Mouse (Mus musculus) T-helper 1 cell (primary cell): ENCODE measurements around the gene Golim4.
"Not testable (repeated sequence)": the region's sequence is repeated elsewhere in the genome, so short reads cannot be mapped to it uniquely, and the experiment has no call there.

Source experiments
- in situ Hi-C: fragments of 300-600 bp; cut with MboI, MseI; formaldehyde crosslinking; loops from one replicate; pipeline ENCODE4 v1.15.1; 2025; ENCODE audit warnings: high pct_unique_total_duplicates

Gene Golim4

DNA sequence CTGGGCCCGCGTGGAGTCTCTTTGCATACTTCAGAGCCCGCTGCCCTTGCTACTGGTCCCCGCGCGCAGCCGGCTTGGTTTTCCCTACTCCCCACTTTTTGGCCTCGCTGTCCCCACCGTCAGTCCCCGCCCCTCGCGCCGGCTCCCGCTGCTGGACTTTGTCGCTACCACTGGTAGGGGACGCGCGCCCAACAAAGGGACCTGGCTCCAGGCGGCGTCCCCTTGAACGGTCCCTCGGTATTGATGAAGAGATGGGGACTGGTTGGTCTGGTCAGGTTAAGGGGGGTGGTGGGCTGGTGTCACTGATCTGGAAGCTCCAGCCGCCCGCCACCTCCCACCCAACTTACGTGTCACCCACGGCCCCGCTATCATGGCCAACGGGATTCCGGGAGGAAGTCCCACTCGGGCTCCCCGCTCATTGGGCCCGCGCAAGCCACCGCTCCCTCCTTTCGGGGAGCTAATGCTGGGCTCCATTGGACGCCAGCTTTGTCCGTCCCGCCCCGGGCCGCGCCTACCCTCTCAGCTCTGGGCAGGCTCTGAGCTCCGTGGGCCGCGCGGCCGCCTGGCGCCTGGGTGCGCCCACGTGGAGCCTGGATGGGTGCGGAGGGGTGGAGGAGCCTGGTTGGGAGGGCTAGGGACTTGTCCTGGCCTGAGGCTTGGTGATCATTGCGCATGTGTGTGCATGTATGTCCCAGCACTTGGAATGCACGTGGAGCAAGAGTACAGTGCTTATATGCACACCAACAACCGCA, at the start of gene Golim4:
Gene Golim4 (minus strand): TSS at position 399 of the 752 bp plus-strand sequence.
- in situ Hi-C loops = no loop called here

DNA sequence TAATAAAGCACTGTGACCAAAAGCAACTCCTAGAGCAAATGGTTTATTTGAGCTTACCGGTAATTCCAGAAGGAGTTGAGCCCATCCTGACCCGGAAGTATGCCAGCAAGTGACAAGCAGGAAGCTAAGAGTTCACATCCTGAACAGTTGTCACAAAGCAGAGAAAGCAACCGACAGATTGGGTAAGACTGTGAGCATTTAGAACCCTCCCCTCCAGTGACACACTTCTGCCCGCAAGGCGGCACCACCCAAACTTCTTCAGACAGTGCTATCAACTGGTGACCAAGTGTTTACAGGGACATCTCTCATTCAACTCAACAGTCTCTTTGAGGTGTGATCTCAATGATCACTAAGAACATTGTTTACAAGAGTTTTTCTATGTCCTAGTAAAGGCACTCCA, 48.9 kb upstream of the Golim4 start:
- in situ Hi-C loops = loop anchor here (5.0 kb wide), 1 partner anchor 103 kb away; no protein-coding TSS in a partner anchor

DNA sequence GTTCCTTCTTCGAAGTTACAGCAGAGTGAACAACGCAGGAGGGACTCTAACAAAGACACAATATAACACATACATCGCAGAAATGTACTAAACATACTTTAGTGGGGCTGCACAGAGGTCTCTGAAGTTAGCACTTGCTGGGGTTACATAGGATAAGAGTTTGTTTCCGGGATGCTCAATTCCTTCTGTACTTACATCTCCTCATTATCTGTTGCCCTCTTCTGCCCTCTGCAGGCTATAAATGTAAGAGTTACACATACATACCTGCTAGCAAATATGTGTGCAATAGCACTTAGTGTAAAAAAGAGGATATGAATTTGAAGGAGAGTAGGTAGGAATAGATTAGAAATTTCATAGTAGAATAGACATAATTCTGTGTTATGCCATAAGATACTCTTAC, 44.4 kb upstream of the Golim4 start:
- in situ Hi-C loops = no loop called here

DNA sequence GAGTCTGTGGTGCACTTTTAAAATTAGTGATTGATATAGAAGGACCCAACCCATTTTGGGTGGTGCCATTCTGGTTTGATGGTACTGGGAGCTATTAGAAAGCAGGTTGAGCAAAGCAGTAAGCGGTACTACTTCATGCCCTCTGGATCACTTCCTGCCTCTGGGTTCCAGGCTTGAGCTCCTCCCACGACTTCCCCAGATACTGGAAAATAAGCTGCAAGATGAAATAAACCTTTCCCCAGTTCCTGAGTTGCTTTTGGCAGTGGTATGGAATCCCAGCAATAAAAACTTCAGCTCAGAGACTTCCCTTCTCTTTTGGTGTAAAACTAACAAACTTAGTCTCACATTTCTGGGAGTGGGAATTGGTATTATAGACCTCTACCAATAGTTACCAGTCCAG, 43.7 kb upstream of the Golim4 start:
- in situ Hi-C loops = no loop called here

DNA sequence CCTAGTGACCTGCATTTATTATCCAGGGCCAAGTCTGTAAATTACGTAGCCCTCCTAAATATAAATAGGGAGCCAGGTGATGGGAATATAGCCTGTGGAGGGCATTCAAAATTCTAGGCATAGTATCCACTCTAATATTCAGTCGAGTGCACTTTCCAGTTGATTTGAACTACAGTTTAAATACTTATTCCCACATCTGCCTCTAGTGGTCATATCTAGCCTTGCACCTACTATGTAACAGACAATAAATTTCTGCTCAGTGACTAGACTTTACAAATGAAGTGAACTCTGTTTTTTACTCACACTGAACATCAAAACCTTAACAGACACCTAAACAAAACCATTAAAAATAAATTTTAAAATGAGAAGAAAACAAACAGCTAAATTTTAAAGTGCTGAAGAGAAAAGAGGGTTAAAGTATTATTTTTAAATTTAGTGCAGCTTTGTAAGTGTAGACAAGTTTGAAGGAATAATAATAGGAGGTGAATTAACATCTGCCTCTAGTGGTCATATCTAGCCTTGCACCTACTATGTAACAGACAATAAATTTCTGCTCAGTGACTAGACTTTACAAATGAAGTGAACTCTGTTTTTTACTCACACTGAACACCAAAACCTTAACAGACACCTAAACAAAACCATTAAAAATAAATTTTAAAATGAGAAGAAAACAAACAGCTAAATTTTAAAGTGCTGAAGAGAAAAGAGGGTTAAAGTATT, 24.4 kb upstream of the Golim4 start:
- in situ Hi-C loops = not testable (repeated sequence)

DNA sequence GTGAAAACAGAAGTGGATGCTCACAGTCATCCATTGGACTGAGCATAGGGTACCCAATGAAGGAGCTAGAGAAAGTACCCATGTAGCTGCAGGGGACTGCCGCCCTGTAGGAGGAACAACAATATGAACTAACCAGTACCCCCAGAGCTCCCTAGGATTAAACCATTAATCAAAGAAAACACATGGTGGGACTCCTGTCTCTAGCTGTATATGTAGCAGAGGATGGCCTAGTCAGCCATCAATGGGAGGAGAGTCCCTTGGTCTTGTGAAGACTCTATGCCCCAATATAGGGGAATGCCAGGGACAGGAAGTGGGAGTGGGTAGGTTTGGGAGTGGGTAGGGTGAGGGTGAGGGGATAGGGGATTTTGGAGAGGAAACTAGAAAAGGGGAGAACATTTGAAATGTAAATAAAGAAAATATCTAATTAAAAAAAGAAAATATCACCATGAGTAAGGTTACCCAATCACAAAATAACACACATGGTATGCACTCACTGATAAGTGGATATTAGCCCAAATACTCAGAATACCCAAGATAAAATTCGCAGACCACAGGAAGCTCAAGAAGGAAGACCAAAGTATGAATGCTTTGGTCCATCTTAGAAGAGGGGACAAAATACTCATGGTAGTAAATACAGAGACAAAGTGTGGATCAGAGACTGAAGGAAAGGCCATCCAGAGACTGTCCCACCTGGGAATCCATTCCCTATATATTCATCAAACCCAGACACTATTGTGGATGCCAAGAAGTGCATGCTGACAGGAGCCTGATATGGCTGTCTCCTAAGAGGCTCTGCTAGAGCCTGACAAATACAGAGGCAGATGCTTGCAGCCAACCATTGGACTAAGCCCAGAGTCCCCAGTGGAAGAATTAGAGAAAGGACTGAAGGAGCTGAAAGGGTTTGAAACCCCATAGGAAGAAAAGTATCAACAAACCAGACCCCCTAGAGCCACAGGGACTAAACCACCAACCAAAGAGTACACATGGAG, 6.3 kb upstream of the Golim4 start:
- in situ Hi-C loops = not testable (repeated sequence)

DNA sequence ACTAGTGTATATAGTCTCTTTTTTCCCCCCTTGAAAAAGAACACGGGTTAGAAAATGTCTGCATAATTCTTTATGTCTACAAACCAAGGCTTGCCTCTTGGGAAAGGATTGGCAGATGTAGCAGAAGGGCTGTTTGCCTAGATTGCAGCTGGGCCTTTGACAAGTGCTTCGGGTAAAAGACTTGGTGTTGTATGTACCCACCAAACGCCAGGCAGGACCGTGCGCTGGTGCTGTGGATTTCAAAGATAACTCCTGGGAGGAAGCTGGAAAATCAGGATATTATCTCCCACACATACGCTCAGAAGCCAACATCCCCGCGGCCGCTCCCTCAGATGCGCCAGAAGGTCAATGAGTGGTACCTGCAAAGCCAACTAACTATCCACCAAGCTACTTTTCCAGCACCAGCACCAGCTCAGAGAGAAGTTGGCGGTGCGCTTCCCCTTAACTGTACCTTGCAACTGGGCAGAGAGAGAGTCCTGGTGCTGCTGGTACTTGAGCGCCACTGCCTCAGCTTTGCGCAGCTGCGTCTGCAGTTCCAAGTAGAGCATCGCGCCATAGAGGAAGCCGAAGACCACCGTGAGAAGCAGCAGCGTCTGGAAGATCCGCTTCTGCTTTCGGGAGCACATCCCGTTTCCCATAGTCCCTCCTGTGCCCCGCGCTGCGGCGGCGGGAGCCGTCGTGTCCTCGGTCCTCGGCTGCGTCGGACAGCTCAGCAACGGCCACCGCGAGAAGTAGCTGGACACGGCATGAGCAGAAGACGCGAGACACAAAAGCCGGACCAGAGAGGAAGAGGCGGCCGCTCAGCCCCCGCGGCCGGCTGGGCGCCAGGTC, 873 bp downstream of the Golim4 start:
- in situ Hi-C loops = no loop called here

DNA sequence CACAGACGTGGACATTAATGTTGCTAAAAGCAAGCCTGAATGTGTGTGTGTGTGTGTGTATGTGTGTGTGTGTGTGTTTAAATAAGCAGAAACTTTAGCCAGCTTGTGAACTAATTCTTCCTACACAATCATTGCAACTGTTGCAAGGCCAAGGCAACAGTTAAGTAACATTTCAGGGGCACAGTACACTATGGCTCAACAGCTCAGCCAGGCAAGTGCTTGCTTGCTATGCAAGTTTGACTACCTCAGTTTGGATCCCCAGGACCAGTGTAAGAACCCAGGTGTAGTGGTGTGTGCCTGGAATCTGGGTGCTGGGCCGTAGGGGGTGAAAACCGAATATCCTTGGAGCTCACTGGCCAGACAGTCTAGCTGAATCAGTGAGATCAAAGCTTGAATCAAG, 2.6 kb downstream of the Golim4 start:
- in situ Hi-C loops = no loop called here

DNA sequence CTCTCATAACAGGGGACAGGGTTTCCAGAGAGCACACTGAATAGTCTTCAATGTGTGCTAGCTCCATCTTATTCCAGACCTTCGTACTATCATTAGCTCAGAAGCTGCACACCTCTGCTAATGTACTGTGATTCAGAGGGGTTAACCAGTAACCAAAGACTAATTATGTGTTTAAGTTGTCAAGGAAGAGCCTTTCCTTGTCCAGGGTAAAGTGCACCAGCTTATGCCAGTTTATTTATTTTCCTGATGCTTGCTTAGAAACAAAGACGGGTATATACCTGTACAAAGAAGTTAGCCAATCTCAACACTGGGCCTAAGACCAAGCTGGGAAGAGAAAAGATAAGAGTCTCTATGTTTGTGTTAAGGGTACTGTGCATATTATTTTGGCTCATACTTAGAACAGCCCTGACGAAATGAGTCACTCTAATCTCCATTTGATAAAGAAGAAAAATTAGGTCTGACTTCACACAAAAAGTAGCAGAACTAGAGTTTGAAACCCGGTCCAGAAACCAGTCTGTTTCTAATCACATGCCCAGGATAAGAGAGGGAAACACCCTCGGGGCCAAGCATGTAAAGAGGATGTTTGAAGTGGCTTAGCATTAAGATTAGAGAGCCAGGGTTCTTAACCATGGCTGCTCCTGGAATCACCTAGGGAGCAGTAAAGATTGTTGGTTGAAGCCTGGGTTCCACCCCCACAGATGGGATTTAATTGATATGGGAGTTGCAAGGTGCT, 4.3 kb downstream of the Golim4 start:
- in situ Hi-C loops = no loop called here

DNA sequence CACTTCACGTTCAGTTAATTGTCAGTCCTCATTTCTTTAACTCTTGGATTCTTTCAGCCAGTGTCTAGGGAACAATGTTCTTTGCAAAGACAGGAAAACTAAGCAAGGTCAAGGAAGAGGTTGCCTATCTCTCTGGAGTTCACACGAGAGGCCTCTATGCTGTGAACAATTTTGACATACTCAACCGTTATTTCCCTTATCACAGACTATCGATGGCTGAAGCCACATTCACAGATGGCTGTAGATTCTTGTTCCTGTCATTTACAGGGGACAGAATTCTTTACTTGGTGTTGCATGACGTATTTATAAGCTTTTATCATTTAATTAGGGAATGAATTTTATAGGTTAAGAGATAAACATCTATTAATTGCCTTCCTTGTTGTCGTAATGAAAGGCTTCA, 5.9 kb downstream of the Golim4 start:
- in situ Hi-C loops = no loop called here

DNA sequence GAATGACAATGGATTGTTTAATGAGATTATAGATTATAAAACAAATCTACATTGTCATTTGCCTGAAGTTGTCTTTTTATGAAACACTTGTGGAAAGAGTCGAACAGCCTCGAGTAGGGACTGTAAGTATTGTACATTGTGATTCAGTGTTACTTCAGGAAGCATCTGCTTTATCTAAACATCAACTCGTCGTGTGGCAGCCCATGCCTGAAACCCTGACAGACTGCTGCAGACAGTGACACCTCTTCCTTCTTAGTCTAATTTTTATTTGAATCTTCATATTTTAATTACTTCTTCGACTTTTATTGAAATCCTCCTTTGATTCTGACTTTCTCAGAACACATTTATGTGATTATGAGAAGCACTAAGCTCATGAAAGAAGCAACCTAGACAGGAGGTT, 7.4 kb downstream of the Golim4 start:
- in situ Hi-C loops = no loop called here

DNA sequence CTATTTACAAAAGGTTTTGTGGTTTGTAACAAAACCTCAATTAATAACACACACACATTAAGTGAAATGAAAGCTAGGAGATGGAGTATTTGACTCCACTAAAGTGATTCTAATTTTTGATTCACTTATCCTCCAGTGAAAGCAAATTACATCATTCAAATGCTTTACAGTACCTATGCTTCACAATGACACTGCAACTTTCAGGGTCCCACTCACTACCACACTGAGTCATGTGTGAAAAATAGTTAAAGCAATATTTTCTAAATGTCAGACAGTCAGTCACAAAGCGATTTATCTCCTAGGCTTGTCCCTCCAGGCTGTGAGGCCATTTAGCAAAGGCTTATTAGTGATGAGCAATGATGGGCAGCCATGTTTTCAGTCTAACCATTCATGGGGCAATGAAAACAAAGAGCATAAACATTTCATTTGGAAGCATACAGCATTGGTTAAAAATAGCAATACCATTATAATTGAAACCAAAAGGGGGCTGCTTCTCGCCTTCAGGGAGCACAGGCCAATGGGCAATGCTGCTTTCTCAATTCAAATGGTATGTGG, 8.1 kb downstream of the Golim4 start:
- in situ Hi-C loops = no loop called here

DNA sequence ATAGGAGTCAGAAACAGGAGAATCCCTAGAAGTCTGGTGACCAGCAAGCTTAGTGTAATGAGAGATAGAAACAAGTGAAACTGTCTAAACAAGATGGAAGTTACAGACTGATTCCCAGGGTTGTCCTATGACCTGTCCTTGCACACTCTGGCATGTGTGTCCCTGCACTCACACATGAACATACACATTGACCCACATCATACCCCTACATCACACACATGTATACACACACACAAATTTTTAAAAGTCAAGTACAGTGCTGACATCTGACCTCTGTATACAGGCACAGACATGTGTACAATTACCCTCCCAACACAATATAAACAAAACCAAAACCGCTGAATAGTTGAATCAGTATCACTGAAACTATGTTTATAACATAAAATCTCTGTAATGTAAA, 8.7 kb downstream of the Golim4 start:
- in situ Hi-C loops = no loop called here

DNA sequence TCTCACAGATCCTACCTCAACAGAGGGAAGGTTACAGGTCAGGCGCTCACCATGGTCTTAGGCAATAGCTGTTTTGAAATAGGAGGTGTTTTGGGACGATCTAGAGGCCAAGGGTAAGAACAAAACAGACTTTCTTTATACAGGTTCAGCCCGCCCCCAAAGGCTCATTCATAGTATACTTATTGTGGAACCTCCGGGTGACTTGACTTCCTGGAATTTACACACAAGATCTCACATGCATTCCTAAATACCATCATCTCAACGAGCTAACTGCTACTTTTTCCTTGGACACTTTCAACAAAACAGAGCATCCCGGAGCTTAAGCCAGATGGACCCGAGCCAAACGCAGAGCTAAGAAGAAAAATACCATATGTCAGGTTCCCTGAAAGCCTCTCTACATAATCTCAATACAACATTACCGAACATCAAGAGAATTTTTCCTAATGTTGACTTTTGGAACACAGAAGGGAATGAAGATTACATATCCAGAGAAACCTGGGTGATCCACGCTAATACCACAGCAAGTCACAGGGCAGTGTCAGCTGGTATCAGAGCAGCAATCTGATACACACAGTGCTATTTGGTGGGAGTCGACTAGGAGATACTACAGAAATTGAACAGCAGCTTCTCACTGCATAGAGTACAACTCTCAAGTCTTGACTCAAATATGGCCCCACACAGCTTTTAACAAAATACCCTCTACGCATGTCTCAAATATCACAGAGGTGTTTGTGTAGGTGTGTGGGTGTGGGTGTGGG, 14.3 kb downstream of the Golim4 start:
- in situ Hi-C loops = no loop called here

DNA sequence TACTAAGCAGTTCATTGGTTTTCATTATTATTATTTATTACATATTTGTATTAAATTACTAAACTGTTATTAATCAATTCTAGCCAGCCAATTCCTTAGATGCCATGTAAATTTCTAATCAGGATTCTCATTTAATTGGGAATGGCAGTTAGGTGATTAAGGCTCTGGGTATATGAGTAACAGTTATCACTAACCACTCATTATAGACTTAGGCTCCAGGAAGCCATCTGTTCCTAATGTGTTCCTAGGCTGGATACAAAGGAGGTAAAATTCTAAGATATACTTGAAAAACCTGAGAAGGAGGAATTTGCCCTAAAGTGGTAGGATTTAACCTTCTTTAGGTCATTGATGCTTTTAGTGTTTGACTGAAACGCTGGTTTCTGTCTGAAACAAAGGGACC, 14.9 kb downstream of the Golim4 start:
- in situ Hi-C loops = no loop called here

DNA sequence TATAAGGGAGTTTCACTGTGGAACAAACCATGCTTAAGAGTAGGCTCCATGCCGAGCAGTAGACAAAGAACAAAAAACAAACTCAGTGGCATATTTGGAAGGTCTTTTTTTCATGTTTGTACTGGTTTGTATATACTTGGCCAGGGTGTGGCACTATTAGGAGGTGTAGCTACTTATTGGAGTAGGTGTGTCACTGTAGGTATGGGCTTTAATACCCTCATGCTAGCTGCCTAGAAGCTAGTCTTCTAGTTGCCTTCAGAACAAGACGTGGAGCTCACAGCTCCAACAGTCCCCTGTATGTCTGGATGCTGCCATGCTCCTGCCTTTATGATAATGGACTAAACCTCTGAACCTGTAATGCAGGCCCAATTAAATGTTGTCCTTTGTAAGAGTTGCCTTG, 20.6 kb downstream of the Golim4 start:
- in situ Hi-C loops = no loop called here

DNA sequence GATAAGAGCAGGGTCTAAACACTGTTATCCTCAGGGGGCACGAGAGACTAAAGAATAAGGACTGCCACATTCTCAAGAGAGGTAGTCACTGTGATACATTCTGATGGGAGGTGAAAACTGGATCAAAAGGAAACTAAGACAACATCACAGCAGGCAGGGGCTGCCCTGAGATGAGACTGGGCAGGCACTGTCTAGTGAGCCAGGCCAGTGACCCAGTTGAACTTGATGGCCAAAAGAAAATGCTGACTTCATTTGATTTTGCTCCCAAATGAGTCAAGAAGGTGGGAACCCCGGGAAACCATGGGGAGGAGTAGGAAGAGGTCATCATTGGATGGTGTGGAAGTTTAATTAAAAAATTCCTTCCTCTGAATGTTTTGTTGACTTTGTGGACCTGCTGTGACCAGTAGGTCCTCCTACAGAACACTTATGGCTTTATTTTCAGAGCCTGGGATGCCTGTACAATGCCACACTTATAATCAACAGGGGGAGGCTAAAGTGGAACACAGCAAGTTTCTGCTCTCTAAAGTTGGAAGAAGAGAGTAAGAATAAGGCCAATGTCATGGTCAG, 26.0 kb downstream of the Golim4 start:
- in situ Hi-C loops = no loop called here

DNA sequence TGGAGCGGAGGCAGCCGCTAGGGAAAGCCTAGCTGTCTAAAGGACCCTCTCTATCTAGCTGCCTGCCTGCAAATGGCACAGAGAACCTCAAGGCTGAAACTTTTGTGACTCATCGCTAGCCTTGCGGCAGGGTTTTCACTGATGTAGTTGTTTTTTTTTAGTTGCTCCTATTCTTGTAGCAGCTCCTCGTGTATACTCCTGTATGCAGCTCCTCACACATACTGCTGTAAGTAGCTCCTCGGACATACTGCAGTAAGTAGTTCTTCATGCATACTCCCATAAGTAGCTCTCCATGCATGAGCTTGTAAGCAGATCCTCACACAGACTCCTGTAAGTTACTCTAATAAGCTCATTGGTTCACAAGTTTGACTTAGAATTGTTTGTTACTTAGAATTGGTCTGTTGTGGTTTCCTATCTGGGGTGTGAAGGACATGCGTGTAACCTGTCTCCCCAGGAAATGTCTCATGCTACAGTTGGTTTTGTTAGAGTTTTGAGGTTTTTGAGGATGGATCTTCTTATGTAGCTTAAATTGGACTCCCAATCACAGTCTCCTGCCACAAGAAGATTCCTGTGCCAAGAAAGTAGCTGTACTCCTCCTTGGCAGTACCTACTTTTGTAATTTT, 26.7 kb downstream of the Golim4 start:
- in situ Hi-C loops = no loop called here

DNA sequence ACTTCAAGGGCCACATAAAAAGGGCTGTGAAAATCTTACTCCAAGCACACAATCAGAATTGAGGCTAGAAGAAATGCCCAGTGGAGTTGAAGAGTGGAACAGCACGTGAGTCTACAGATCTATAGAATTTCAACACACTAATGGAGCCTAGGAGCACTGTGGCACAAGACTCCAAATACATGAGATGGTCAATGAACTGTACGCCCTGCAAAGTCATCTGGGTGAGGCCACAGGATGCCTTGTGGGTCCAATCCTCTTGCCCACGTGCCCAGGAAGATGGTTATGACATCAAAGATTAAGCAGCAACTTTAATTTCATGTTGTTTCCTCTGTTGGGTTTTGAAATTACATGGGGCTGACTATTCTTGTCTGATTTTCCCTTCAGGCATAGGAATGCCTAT, 30.4 kb downstream of the Golim4 start:
- in situ Hi-C loops = no loop called here
